Mouse (Mus musculus): Measurements from ENCODE around the gene Pik3r5. TPM values are rescaled to one million over a fixed set of nuclear protein-coding genes. Genes with fewer than 3 reads are reported as not detected.

Gene Pik3r5
- total and polyA plus RNA-seq, 3 experiments, result 3.2 to 5.7 TPM; not detected in 1

DNA sequence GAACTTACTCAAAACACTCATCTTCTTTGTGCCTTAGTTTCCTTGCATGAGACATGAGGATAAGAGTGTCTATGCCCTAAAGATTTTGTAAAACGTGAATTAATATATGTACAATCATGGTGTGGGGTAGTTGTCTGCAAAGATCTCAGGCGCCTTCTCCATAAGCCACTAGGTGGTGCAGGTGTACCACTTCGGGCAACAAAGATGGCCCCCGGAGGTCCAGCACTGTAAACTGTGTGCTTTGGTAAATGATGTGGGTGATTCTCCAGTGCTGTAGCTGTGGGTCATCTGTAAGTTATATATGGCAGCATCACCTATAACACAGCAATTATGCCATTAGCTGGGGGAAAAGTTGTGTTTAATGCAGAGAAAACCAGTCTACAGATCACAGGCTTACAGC lies 27.7 kb upstream of the Pik3r5 start:
- H3K27ac ChIP-seq (ENCODE audit: control insufficient read depth, low read depth, low read length), result no peak overlapping the region
- peaks cover 0 to 2% of the 10 kb centered on the region in 2 experiments; a peak in 1 of 4 replicates for H3K27me3 ChIP-seq (ENCODE audit: control insufficient read depth in 1 of 2, insufficient read depth in 2 of 2, low read length in 2 of 2)
- H3K4me3 ChIP-seq (ENCODE audit: control insufficient read depth in 1 of 2, insufficient read depth in 1 of 2, low read depth in 2 of 2, low read length in 2 of 2), result no peak overlapping the region
- no peak overlapping the region for H3K9ac ChIP-seq (ENCODE audit: control insufficient read depth, low read depth, low read length, poor library complexity, severe bottlenecking)
- no peak for TF ChIP-seq NELFE (IDR thresholded peaks at IDR 0.05; ENCODE audit: low read depth, low read length)
- no peak for TF ChIP-seq MAFK (IDR thresholded peaks at IDR 0.05; ENCODE audit: borderline replicate concordance, low read depth, low read length)
- no peak for TF ChIP-seq GABPA (IDR thresholded peaks at IDR 0.05; ENCODE audit: low read depth, low read length)
- TF ChIP-seq CTCF (IDR thresholded peaks at IDR 0.05 in 2 of 3, conservative IDR thresholded peaks at IDR 0.05 in 1 of 3; ENCODE audit: control insufficient read depth in 1 of 3, insufficient read depth in 1 of 3, low read depth in 2 of 3, low read length in 3 of 3, poor library complexity in 1 of 3, severe bottlenecking in 1 of 3), result peak; percentile 52 to 76 (median 69)
- TF ChIP-seq RAD21 (IDR thresholded peaks at IDR 0.05; ENCODE audit: low read depth, low read length), result peak; percentile 60
- no peak for TF ChIP-seq HCFC1 (IDR thresholded peaks at IDR 0.05; ENCODE audit: low read depth, low read length)
- no peak for TF ChIP-seq TAL1 (IDR thresholded peaks at IDR 0.05; ENCODE audit: low read length)
- no peak for TF ChIP-seq MXI1 (IDR thresholded peaks at IDR 0.05; ENCODE audit: low read depth, low read length)
- TF ChIP-seq SIN3A (IDR thresholded peaks at IDR 0.05; ENCODE audit: low read length), result no peak
- no peak for TF ChIP-seq ZC3H11A (IDR thresholded peaks at IDR 0.05; ENCODE audit: low read depth, low read length)
- TF ChIP-seq JUND (IDR thresholded peaks at IDR 0.05; ENCODE audit: low read depth, low read length), result no peak
- peak; percentile 52 for TF ChIP-seq SMC3 (IDR thresholded peaks at IDR 0.05; ENCODE audit: low read depth, low read length)
- DNase-seq (ENCODE audit: low read depth, low spot score), result peak; percentile 63
- no peaks in the 10 kb centered on the region for H3K79me2 ChIP-seq (ENCODE audit: control insufficient read depth, insufficient read depth, low read length, poor library complexity)
- H3K9me3 ChIP-seq (replicated peaks; ENCODE audit: insufficient read depth, low read length), result no peaks in the 10 kb centered on the region
- peaks cover 0 to 4% of the 10 kb centered on the region in 2 experiments; a peak in 1 of 4 replicates for H3K36me3 ChIP-seq (ENCODE audit: control insufficient read depth in 1 of 2, insufficient read depth in 2 of 2, low read length in 2 of 2)
- peaks cover 0 to 12% of the 10 kb centered on the region in 2 experiments; a peak in 2 of 4 replicates for H3K4me1 ChIP-seq (ENCODE audit: control insufficient read depth in 1 of 2, insufficient read depth in 2 of 2, low read length in 2 of 2)

DNA sequence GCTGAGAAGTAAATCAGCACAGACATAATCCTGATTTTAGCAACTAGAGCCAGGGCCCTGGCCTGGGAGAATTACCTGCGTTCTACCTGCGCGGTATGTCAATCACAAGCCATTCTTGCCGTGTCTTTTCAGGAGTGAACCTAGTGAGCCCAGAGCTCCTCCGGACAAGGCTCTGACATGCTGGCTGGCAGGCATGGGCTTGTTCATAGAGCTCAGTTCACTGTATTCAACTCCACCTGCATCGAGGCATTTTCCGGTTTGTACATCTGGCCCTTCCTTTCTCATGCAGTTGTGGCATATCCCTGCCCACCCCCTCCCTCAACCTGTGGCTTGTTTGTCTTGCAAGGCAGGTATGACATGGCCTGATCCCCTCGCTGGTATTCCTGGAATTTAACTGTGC lies 26.3 kb upstream of the Pik3r5 start:
- Histone ChIP-seq H3K4me3 (ENCODE audit: control insufficient read depth in 1 of 2, insufficient read depth in 1 of 2, low read depth in 2 of 2, low read length in 2 of 2) (no peak overlapping the region), H3K9me3 (replicated peaks; ENCODE audit: insufficient read depth, low read length) (no peaks in the 10 kb centered on the region), H3K79me2 (ENCODE audit: control insufficient read depth, insufficient read depth, low read length, poor library complexity) (no peaks in the 10 kb centered on the region), H3K27me3 (ENCODE audit: control insufficient read depth in 1 of 2, insufficient read depth in 2 of 2, low read length in 2 of 2) (peaks cover 0 to 2% of the 10 kb centered on the region in 2 experiments; a peak in 1 of 4 replicates), H3K36me3 (ENCODE audit: control insufficient read depth in 1 of 2, insufficient read depth in 2 of 2, low read length in 2 of 2) (peaks cover 0 to 4% of the 10 kb centered on the region in 2 experiments; a peak in 1 of 4 replicates), H3K4me1 (ENCODE audit: control insufficient read depth in 1 of 2, insufficient read depth in 2 of 2, low read length in 2 of 2) (peaks cover 0 to 12% of the 10 kb centered on the region in 2 experiments; a peak in 2 of 4 replicates), H3K9ac (ENCODE audit: control insufficient read depth, low read depth, low read length, poor library complexity, severe bottlenecking) (no peak overlapping the region), H3K27ac (ENCODE audit: control insufficient read depth, low read depth, low read length) (no peak overlapping the region)
- TF ChIP-seq MYB (IDR thresholded peaks at IDR 0.05; ENCODE audit: low read depth, low read length) (no peak), MYC (IDR thresholded peaks at IDR 0.05; ENCODE audit: low read depth, low read length) (no peak), CTCF (IDR thresholded peaks at IDR 0.05 in 2 of 3, conservative IDR thresholded peaks at IDR 0.05 in 1 of 3; ENCODE audit: control insufficient read depth in 1 of 3, insufficient read depth in 1 of 3, low read depth in 2 of 3, low read length in 3 of 3, poor library complexity in 1 of 3, severe bottlenecking in 1 of 3) (no peak), KAT2A (conservative IDR thresholded peaks at IDR 0.05; ENCODE audit: low read depth, low read length) (no peak), USF2 (IDR thresholded peaks at IDR 0.05; ENCODE audit: borderline replicate concordance in 1 of 2, insufficient read depth in 1 of 2, low read depth in 1 of 2, low read length in 2 of 2) (no peak), ZMIZ1 (IDR thresholded peaks at IDR 0.05; ENCODE audit: low read depth, low read length) (no peak), POLR2AphosphoS5 (IDR thresholded peaks at IDR 0.05; ENCODE audit: borderline replicate concordance, low read depth, low read length) (no peak), MAFK (IDR thresholded peaks at IDR 0.05; ENCODE audit: borderline replicate concordance, low read depth, low read length) (no peak), POLR2A (IDR thresholded peaks at IDR 0.05; ENCODE audit: control insufficient read depth in 1 of 2, insufficient read depth in 1 of 2, low read depth in 1 of 2, low read length in 2 of 2, poor library complexity in 1 of 2) (no peak), CHD2 (IDR thresholded peaks at IDR 0.05; ENCODE audit: low read length) (no peak), ETS1 (IDR thresholded peaks at IDR 0.05; ENCODE audit: low read depth, low read length) (no peak), TBP (IDR thresholded peaks at IDR 0.05; ENCODE audit: low read depth, low read length) (no peak), RAD21 (IDR thresholded peaks at IDR 0.05; ENCODE audit: low read depth, low read length) (no peak), USF1 (IDR thresholded peaks at IDR 0.05; ENCODE audit: low read depth, low read length) (no peak), HCFC1 (IDR thresholded peaks at IDR 0.05; ENCODE audit: low read depth, low read length) (no peak), POLR2AphosphoS2 (IDR thresholded peaks at IDR 0.05; ENCODE audit: low read length) (no peak), CHD1 (IDR thresholded peaks at IDR 0.05; ENCODE audit: low read depth, low read length) (no peak), ZKSCAN1 (IDR thresholded peaks at IDR 0.05; ENCODE audit: low read depth, low read length) (no peak), TAL1 (IDR thresholded peaks at IDR 0.05; ENCODE audit: low read length) (no peak)
- DNase-seq (ENCODE audit: low read depth, low spot score), result no peak
